Mouse (Mus musculus) olfactory bulb, adult 2 months (tissue): ENCODE measurements around the gene Gm20605.

Source experiments
- CTCF ChIP-seq: fragments of 200-500 bp; IDR thresholded peaks from 2 replicates; pipeline ENCODE4 v1.5.1; 2012; ENCODE audit warnings: low read depth, mild to moderate bottlenecking, low read length, moderate library complexity; ENCODE audit not compliant: insufficient read depth
- POLR2A ChIP-seq: fragments of 200-500 bp; IDR thresholded peaks from 2 replicates; pipeline ENCODE4 v1.6.1; 2012; ENCODE audit warnings: mild to moderate bottlenecking, low read depth, low read length, moderate library complexity; ENCODE audit not compliant: insufficient read depth

DNA sequence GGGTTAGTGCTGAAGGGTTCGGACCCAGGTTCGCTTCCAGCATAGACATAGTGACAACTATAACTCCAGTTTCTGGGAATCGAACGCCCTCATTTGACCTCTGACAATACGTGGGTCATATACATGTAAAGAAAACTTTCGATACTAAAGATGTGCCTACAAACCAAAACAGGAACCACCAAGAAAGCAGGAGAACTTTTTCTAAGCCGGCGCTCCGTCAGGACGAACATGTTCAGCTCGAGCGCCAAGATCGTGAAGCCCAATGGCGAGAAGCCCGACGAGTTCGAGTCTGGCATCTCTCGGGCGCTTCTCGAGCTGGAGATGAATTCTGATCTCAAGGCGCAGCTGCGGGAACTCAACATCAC, 27.6 kb upstream of the Gm20605 start:
- TF ChIP-seq CTCF: no peak
- no peak for TF ChIP-seq POLR2A
